Mouse (Mus musculus): ENCODE data around the gene Chrm1. TPM values are rescaled to one million over a fixed set of nuclear protein-coding genes. Genes with fewer than 3 reads are reported as not detected.
"Not testable (repeated sequence)": the region's sequence is repeated elsewhere in the genome, so short reads cannot be mapped to it uniquely, and the experiment has no call there.

The Chrm1 gene
- total RNA-seq, 2 experiments from 2014 or later, result 0.11 to 0.16 TPM

- DNase-seq, result no peak
Observed at GRCm38 (mm10) chr19:8716767-8717475, 53.3 kb downstream of the Chrm1 start.

GRCm38 (mm10) chr19:8718357-8718756 lies 54.8 kb downstream of the Chrm1 start:
- DNase-seq, result peak; percentile 56

DNA sequence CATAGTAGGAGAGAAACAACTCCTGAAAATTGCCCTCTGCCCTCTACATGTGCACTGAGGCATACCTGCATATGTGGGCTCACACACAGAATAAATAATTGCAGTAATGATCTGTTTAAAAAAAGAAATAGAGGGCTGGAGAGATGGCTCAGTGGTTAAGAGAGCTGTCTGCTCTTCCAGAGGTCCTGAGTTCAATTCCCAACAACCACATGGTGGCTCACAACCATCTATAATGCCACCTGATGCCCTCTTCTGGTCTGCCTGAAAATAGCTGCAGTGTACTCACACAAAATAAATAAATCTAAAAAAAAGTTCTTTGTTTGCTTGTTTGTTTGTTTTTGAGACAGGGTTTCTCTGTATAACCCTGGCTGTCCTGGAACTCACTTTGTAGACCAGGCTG lies 55.4 kb downstream of the Chrm1 start:
- DNase-seq, result not testable (repeated sequence)

DNA sequence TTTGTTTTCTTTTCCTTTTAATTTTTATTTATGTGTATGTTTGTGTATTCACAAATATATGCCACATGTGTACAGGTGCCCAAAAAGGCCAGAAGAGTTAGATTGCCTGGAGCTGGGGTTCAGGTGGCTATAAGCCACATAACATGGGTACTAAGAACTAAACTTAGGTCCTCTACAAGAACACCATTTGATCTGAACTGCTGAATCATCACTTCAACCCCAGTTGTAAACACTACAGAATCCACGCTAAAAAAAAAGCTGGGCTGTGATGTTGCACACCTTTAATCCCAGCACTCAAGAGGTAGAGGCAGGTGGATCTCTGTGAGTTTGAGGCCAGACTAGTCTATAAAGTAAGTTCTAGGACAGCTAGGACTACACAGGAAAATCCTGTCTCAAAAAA lies 57.8 kb downstream of the Chrm1 start:
- no peak for DNase-seq

DNA sequence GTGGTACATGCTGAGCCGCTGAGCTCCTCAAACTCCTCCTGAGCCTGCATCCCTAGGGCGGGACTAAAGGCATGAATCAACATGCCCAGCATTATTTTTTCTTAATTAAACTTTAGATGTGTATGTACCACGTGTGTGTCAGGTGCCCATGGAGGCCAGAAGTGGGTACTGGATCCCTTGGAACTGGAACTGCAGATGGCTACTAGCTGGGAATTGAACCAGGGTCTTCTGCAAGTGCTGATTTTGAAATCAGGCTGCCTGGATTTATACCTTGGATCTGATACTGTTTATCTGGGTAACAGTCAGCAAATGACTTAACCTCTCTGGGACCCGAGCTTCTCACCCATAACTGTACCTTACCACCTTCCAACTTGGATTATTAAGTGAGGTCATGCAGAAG lies 58.4 kb downstream of the Chrm1 start:
- no peak for DNase-seq

DNA sequence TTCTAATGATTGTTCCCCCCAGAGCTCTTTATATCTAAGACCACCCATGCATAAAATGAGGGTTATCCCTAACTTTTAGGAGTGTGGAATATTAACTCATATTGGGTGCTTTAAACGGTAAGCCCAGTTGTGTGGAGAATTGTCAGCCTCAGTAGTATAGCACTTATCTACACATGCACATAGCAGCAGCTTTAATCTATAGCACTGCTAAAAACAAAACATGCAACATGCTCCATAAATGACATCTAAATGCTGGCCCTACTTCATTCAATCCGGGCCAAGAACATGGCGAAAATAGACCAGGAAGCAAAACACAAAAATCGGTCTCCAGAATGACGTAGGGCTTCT lies 58.9 kb downstream of the Chrm1 start:
- no peak for DNase-seq

DNA sequence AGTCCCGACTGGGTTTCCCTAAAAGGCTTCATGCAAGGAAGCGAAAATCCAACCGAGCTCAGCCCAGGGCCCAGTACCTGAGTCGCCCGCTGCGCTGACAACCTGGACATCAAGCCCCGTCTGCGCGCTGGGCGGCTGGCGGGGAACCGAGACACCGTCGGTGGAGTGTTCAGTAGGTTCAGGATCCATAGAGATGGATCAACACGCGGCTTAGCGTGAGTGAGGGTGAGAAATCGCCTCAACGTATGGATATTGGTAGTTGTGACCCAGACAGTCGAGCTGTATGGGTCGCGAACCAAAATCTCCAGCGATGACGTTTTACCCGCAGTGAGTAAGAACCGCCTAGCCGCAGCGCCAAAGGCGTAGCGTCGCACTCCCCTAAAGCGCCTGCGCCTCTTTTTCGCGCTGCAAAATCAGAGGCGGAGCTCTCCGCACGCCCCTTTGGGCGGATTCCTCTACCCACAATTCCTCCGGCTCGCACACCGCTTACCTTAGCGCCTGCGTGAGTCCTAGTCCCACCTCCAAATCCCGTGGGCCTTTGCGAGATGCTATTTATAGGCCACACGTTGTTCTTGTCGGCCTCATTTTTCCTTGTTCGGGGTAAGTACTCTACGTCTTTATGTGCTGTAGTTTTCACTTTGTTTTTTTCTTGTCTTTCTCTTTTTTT lies 59.5 kb downstream of the Chrm1 start, which contains the start of gene Slc3a2:
TSS of gene Slc3a2 (minus strand) at position 463 of the 667 bp plus-strand sequence.
- DNase-seq, result peak; percentile 89

- no peak for DNase-seq
Observed at GRCm38 (mm10) chr19:8723574-8724346, 60.2 kb downstream of the Chrm1 start.

- DNase-seq, result no peak
Observed at GRCm38 (mm10) chr19:8724392-8724791, 60.8 kb downstream of the Chrm1 start.

DNA sequence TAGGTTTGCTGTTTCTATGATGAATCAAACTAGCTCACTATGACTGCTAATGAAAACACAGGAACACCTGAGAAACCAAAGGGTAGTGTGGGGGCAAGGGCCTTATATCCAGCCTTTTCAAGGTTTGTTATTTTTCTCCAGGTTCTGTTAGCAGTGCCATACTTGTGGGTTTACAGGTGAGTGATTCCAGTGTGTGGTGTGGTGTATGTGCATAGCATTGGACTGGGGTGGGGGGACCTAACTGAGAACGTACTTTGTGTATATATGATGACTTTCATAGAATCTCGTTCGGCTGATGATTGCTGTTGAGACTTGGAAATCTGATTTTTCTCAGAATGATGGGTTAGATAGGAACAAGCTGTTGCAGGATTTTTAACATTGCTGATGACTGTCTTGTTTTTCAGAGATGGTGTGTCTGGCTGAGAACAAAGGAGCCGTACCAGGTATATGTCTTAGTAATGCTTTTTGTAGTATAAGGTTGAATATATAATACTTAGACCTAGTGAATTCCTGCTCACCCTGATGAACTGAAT lies 61.6 kb downstream of the Chrm1 start:
- DNase-seq, result no peak

DNA sequence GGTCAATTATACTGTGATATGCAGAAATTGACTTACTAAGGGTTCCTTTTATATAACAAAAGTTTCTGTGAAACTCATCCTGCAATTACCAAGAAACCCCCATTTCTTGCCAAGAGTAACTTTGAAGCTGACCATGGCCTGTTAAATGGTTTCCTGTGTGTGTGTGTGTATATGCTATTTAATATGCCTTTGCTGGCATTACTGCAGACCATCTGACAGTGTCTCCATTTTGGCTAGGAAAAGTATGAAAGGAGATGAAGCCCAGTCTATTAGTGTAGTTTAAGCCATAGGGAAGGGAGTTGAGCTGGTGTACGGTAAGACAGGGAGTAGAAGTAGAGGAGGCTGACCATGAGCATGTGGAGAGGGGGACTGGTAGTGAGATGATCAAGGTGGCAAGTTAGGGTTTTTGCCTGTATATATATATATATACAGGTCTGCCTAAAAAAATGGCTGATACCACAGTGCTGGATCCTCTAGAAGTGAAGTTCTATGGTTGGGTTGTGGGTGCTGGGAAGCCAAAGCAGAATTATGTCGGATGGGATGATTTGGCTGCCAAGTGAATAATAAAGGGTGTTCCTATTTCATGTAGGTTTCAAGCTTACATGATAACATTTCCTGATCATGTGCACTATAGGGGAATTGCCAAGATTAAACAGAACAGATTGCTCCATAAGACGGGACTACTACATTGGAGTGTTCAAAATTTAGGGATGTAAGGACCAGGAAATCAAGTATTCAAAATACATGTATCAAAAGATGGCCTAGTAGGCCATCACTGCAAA lies 63.2 kb downstream of the Chrm1 start:
- no peak for DNase-seq

DNA sequence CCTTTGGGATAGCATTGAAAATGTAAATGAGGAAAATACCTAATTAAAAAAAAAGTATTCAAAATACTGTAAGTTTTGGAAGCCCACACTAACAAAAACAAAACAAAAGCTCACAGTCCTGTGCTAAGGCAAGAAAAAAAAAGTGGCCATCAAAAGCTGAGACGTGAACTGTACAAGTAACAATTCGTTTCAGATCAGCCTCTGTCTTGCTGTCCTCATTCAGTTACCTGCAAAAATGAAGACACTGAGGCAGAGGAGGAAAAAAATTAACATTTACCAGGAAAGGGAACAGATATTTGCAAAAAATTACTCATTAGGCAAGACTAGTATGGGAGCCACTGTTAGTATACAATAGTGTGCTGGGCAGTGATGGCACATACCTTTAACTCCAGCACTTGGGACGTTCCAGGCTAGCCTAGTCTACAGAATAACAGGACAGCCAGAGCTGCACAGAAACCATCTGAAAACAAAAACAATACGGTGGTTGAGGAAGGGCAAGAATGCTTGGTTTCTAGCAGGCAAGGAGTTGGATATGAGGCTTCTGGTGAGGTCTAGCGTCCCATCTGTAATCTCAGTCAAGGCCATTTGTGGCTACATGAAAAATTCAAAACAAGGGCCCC lies 64.0 kb downstream of the Chrm1 start:
- no peak for DNase-seq

GRCm38 (mm10) chr19:8728335-8729099 lies 64.9 kb downstream of the Chrm1 start:
- not testable (repeated sequence) for DNase-seq

Other genes with a start within 250 kb of the Chrm1 start
- under 1 TPM in 1 of 2 experiments, not detected in 1; 0.07 TPM for gene Slc22a8, start 72.5 kb upstream of the Chrm1 start, total RNA-seq (2021)
- gene Slc22a6, start 45.8 kb upstream of the Chrm1 start, total RNA-seq (2021), result not detected
- 10 to 100 TPM; 29.4 to 36.7 TPM for gene Slc3a2, start 59.6 kb downstream of the Chrm1 start, total RNA-seq (2021)
- gene Wdr74, start 72.0 kb downstream of the Chrm1 start, total RNA-seq (2021), result 10 to 100 TPM; 26.5 to 27.4 TPM
- under 1 TPM in 1 of 2 experiments, not detected in 1; 0.65 TPM for gene 1700092M07Rik, start 76.9 kb downstream of the Chrm1 start, total RNA-seq (2021)
- gene Stx5a, start 77.6 kb downstream of the Chrm1 start, total RNA-seq (2021), result 10 to 100 TPM; 35.6 to 46.3 TPM
- gene Nxf1, start 93.3 kb downstream of the Chrm1 start, total RNA-seq (2021), result 10 to 100 TPM; 40.8 to 61.8 TPM
- 10 to 100 TPM; 81.9 to 82.5 TPM for gene Tmem223, start 107.2 kb downstream of the Chrm1 start, total RNA-seq (2021)
- 10 to 100 TPM; 13.6 to 14.1 TPM for gene Tmem179b, start 110.7 kb downstream of the Chrm1 start, total RNA-seq (2021)
- 10 to 100 TPM in 1 of 2 experiments, 1 to 10 TPM in 1; 8.5 to 12.0 TPM for gene Taf6l, start 122.6 kb downstream of the Chrm1 start, total RNA-seq (2021)
- gene Polr2g, start 134.8 kb downstream of the Chrm1 start, total RNA-seq (2021), result 10 to 100 TPM; 40.9 to 45.1 TPM
- gene Zbtb3, start 138.8 kb downstream of the Chrm1 start, total RNA-seq (2021), result 1 to 10 TPM; 1.0 to 1.4 TPM
- 10 to 100 TPM; 11.8 to 15.7 TPM for gene Ttc9c, start 155.5 kb downstream of the Chrm1 start, total RNA-seq (2021)
- 10 to 100 TPM; 42.2 to 47.8 TPM for gene Hnrnpul2, start 156.2 kb downstream of the Chrm1 start, total RNA-seq (2021)
- not detected for gene AC129217.1, start 166.0 kb downstream of the Chrm1 start, total RNA-seq (2021)
- 10 to 100 TPM; 16.8 to 19.5 TPM for gene Bscl2, start 173.7 kb downstream of the Chrm1 start, total RNA-seq (2021)
- gene Gng3, start 175.4 kb downstream of the Chrm1 start, total RNA-seq (2021), result under 1 TPM; 0.66 to 0.77 TPM
- 10 to 100 TPM; 11.5 to 14.0 TPM for gene Lrrn4cl, start 187.0 kb downstream of the Chrm1 start, total RNA-seq (2021)
- 100 to 1,000 TPM; 169 to 172 TPM for gene Ubxn1, start 207.7 kb downstream of the Chrm1 start, total RNA-seq (2021)
- gene Uqcc3, start 217.1 kb downstream of the Chrm1 start, total RNA-seq (2021), result 10 to 100 TPM; 55.2 to 58.1 TPM
- 10 to 100 TPM in 1 of 2 experiments, 1 to 10 TPM in 1; 7.2 to 11.8 TPM for gene Lbhd1, start 219.9 kb downstream of the Chrm1 start, total RNA-seq (2021)
- gene Gm49403, start 220.1 kb downstream of the Chrm1 start, total RNA-seq (2021), result not detected
- 10 to 100 TPM; 25.6 to 29.6 TPM for gene 1810009A15Rik, start 225.1 kb downstream of the Chrm1 start, total RNA-seq (2021)
- gene Gm49416, start 225.1 kb downstream of the Chrm1 start, total RNA-seq (2021), result 1 to 10 TPM in 1 of 2 experiments, not detected in 1; 3.3 TPM
- 10 to 100 TPM; 10.7 to 14.6 TPM for gene Ints5, start 229.2 kb downstream of the Chrm1 start, total RNA-seq (2021)
- gene Ganab, start 234.3 kb downstream of the Chrm1 start, total RNA-seq (2021), result 10 to 100 TPM; 42.1 to 58.8 TPM